18 mouse cellular contexts compared by ENCODE assay signal in genomic region chr12:81167142-81167541, GRCm38 (mm10).
DNase-seq lines count a peak whose midpoint lies in the region; ATAC-seq and TF ChIP-seq lines count a peak whose summit lies in the region.
"Had no signal": no experiment of that assay in that cellular context is flagged by ENCODE, and none has a peak within 500 bp of the region (broad histone marks: within the 10 kb centered on the region; RNA-seq: fewer than 3 reads in every experiment).

No protein-coding gene starts in this region.

- WGBS in neural tube, embryonic 11.5 days = 25% methylated on average over 9 of the region's 9 CpGs
- 58% methylated on average over 9 of the region's 9 CpGs for WGBS in hindbrain, postnatal 0 days
- 74% methylated on average over 9 of the region's 9 CpGs for WGBS in intestine, embryonic 16.5 days

- no peaks in the 10 kb centered on the region for H3K9me3 ChIP-seq in neural tube, embryonic 11.5 days (ENCODE audit: control insufficient read depth, low read length)
- H3K9me3 ChIP-seq in hindbrain, postnatal 0 days (ENCODE audit: low read length) = no peaks in the 10 kb centered on the region
- no peaks in the 10 kb centered on the region for H3K9me3 ChIP-seq in intestine, embryonic 16.5 days (ENCODE audit: control insufficient read depth, low read length)
- H3K9me3 ChIP-seq: forebrain, embryonic 12.5 days; heart, embryonic 13.5 days; intestine, embryonic 15.5 days had no signal

- no peak for TF ChIP-seq CTCF in hindbrain, postnatal 0 days (IDR thresholded peaks at IDR 0.05; ENCODE audit: low read depth)

- peak overlapping the region; percentile 3 for H3K9ac ChIP-seq in neural tube, embryonic 11.5 days (ENCODE audit: low read length)
- H3K9ac ChIP-seq in hindbrain, postnatal 0 days (replicated peaks; ENCODE audit: low read length) = 0 out of 2 replicates have a peak overlapping the region, but pooled peaks have one; percentile 5
- no peak overlapping the region for H3K9ac ChIP-seq in intestine, embryonic 16.5 days (ENCODE audit: low read depth, low read length)
- H3K9ac ChIP-seq: forebrain, embryonic 12.5 days; heart, embryonic 13.5 days; intestine, embryonic 15.5 days had no signal

- H3K27ac ChIP-seq in neural tube, embryonic 11.5 days (ENCODE audit: low read depth, low read length) = 0 out of 2 replicates have a peak overlapping the region, but pooled peaks have one; percentile 44
- peak overlapping the region; percentile 26; the same call in 1 of the 2 replicates for H3K27ac ChIP-seq in hindbrain, postnatal 0 days
- no peak overlapping the region for H3K27ac ChIP-seq in intestine, embryonic 16.5 days (ENCODE audit: low read length)
- H3K27ac ChIP-seq: forebrain, embryonic 12.5 days; gastrocnemius, adult 2 months; heart, embryonic 13.5 days; intestine, embryonic 15.5 days; layer of hippocampus, adult 2 months had no signal

- H3K4me3 ChIP-seq in neural tube, embryonic 11.5 days (ENCODE audit: low read depth, low read length) = no peak overlapping the region
- H3K4me3 ChIP-seq in hindbrain, postnatal 0 days (ENCODE audit: low read length) = no peak overlapping the region
- no peak overlapping the region for H3K4me3 ChIP-seq in intestine, embryonic 16.5 days (ENCODE audit: low read length)
- H3K4me3 ChIP-seq: forebrain, embryonic 12.5 days; gastrocnemius, adult 2 months; heart, embryonic 13.5 days; intestine, embryonic 15.5 days; layer of hippocampus, adult 2 months had no signal

- peak; percentile 16 for DNase-seq in embryo, embryonic 11 days
- no peak for DNase-seq in embryo, embryonic 9.5 days (ENCODE audit: extremely low spot score)
- no peak for DNase-seq in neural tube, embryonic 11.5 days (ENCODE audit: low spot score)
- DNase-seq in neural tube, embryonic 10.5 days (ENCODE audit: extremely low spot score, low spot score) = no peak
- peak; percentile 21 for DNase-seq in hindbrain, postnatal 0 days (ENCODE audit: low spot score)
- DNase-seq: cerebellum, adult 11 months; gastrocnemius, adult 2 months; heart, postnatal 36 days; liver; lung, postnatal 10 days; thymus, postnatal 14 days had no signal

- H3K36me3 ChIP-seq in neural tube, embryonic 11.5 days (ENCODE audit: control insufficient read depth, insufficient read depth, low read length) = no peaks in the 10 kb centered on the region
- no peaks in the 10 kb centered on the region; the same call in 1 of the 2 replicates for H3K36me3 ChIP-seq in hindbrain, postnatal 0 days (ENCODE audit: insufficient read depth, low read length)
- no peaks in the 10 kb centered on the region for H3K36me3 ChIP-seq in intestine, embryonic 16.5 days (ENCODE audit: control insufficient read depth, insufficient read depth, low read length)
- H3K36me3 ChIP-seq: forebrain, embryonic 12.5 days; heart, embryonic 13.5 days; intestine, embryonic 15.5 days had no signal

- peaks cover 23% of the 10 kb centered on the region for H3K4me1 ChIP-seq in neural tube, embryonic 11.5 days (ENCODE audit: control insufficient read depth, insufficient read depth, low read length)
- 0 out of 2 replicates have a peak, but pooled peaks cover 11% of the 10 kb centered on the region for H3K4me1 ChIP-seq in hindbrain, postnatal 0 days (ENCODE audit: insufficient read depth, low read length)
- no peaks in the 10 kb centered on the region for H3K4me1 ChIP-seq in intestine, embryonic 16.5 days (ENCODE audit: control insufficient read depth, insufficient read depth, low read length)
- H3K4me1 ChIP-seq: heart, embryonic 13.5 days; intestine, embryonic 15.5 days had no signal

- H3K27me3 ChIP-seq in neural tube, embryonic 11.5 days (ENCODE audit: control insufficient read depth, insufficient read depth, low read length) = 0 out of 2 replicates have a peak, but pooled peaks cover 4% of the 10 kb centered on the region
- no peaks in the 10 kb centered on the region for H3K27me3 ChIP-seq in hindbrain, postnatal 0 days (ENCODE audit: insufficient read depth, low read length)
- H3K27me3 ChIP-seq in intestine, embryonic 16.5 days (replicated peaks; ENCODE audit: control insufficient read depth, insufficient read depth, low read length) = no peaks in the 10 kb centered on the region
- H3K27me3 ChIP-seq: heart, embryonic 13.5 days; intestine, embryonic 15.5 days had no signal

- H3K4me2 ChIP-seq in neural tube, embryonic 11.5 days (ENCODE audit: low read depth) = no peak overlapping the region
- H3K4me2 ChIP-seq in hindbrain, postnatal 0 days (ENCODE audit: low read depth, low read length) = no peak overlapping the region
- no peak overlapping the region for H3K4me2 ChIP-seq in intestine, embryonic 16.5 days (ENCODE audit: low read depth, low read length)
- H3K4me2 ChIP-seq: forebrain, embryonic 12.5 days; heart, embryonic 13.5 days; intestine, embryonic 15.5 days had no signal

- no peak for ATAC-seq in neural tube, embryonic 11.5 days (ENCODE audit: insufficient read depth, low FRiP score, low TSS enrichment)
- ATAC-seq in hindbrain, postnatal 0 days = peak; percentile 61
- no peak for ATAC-seq in intestine, embryonic 16.5 days
- no peak for ATAC-seq in megakaryocyte, adult 5-6 weeks (ENCODE audit: poor library complexity, severe bottlenecking)
- ATAC-seq: intestine, embryonic 15.5 days; midbrain, embryonic 16.5 days had no signal

Comparison
In these comparisons a context has a peak if more than half of its experiments do, and no peak if none do; other contexts are left out.
1. DNase-seq: peak in embryo, embryonic 11 days (single experiment) and hindbrain, postnatal 0 days (single experiment); none in embryo, embryonic 9.5 days (single experiment), neural tube, embryonic 11.5 days (single experiment) and neural tube, embryonic 10.5 days (single experiment).